Mouse (Mus musculus) forebrain, postnatal 0 days (tissue): Measurements from ENCODE around the gene Card19. TPM values are rescaled to one million over a fixed set of nuclear protein-coding genes. Genes with fewer than 3 reads are reported as not detected.
A peak's percentile ranks its signal among the peaks of the same experiment; 100 is the strongest.

Experiments used
- ATAC-seq: fragments of 200-750 bp; cut with Nextera tagmentation; 2 replicates; pipeline ENCODE4 v1.8.0; 2017; ENCODE audit warnings: mild to moderate bottlenecking, moderate library complexity
- DNase-seq: peaks from one replicate; pipeline ENCODE4 v3.0.0-alpha.2; 2015
- H3K27ac ChIP-seq: fragments of 300-500 bp; sonication (generic); 2 replicates; pipeline ENCODE4 v1.5.1; 2014; ENCODE audit warnings: low read depth, mild to moderate bottlenecking, antibody characterized with exemption, low read length, moderate library complexity, mixed read lengths
- H3K27me3 ChIP-seq: fragments of 300-500 bp; sonication (generic); 2 replicates; pipeline ENCODE4 v1.6.1; 2014; ENCODE audit warnings: mild to moderate bottlenecking, low read length, mixed read lengths; ENCODE audit not compliant: insufficient read depth
- H3K36me3 ChIP-seq: fragments of 300-500 bp; sonication (generic); 2 replicates; pipeline ENCODE4 v1.6.1; 2014; ENCODE audit warnings: mild to moderate bottlenecking, moderate library complexity; ENCODE audit not compliant: insufficient read depth
- H3K4me1 ChIP-seq: fragments of 300-500 bp; sonication (generic); 2 replicates; pipeline ENCODE4 v1.6.1; 2014; ENCODE audit warnings: antibody characterized with exemption; ENCODE audit not compliant: insufficient read depth
- H3K4me2 ChIP-seq: fragments of 300-500 bp; sonication (generic); 2 replicates; pipeline ENCODE4 v1.6.1; 2014; ENCODE audit warnings: low read depth, mild to moderate bottlenecking, moderate library complexity
- H3K4me3 ChIP-seq: fragments of 300-500 bp; sonication (generic); 2 replicates; pipeline ENCODE4 v1.5.1; 2014; ENCODE audit warnings: low read depth, low read length, mixed read lengths
- H3K9ac ChIP-seq: fragments of 300-500 bp; sonication (generic); 2 replicates; pipeline ENCODE4 v1.6.1; 2014; ENCODE audit warnings: mild to moderate bottlenecking
- H3K9me3 ChIP-seq: fragments of 300-500 bp; sonication (generic); 2 replicates; pipeline ENCODE4 v1.6.1; 2016; ENCODE audit warnings: low read length
- CTCF ChIP-seq: sonication (generic); IDR thresholded peaks from 2 replicates; pipeline ENCODE4 v1.5.1; 2016; ENCODE audit warnings: antibody characterized with exemption, control low read depth, low read depth
- WGBS: fragments of 180-500 bp; shearing (Covaris S2); extraction: QIAGEN DNeasy Blood & Tissue Kit; methylation state at CpG from one replicate; pipeline ENCODE4 v1.1.7; 2014; 5-methylcytosine and 5-hydroxymethylcytosine counted together
- polyA plus RNA-seq: library from polyadenylated mRNA; unstranded; fragments of >200 nt; fragmentation: Nextera tagmentation; extraction: Ambion mirVana; gene quantifications from 2 replicates; pipeline ENCODE4 v1.2.1, GENCODE M21; 2015
- total RNA-seq: library from RNA; depleted of rRNA; stranded (reverse); fragments of >200 nt; gene quantifications from 2 replicates; pipeline ENCODE4 v1.2.3, GENCODE M21; 2014

Card19 gene
- total and polyA plus RNA-seq, 2 experiments from 2014 or later: 14.9 to 32.0 TPM

DNA sequence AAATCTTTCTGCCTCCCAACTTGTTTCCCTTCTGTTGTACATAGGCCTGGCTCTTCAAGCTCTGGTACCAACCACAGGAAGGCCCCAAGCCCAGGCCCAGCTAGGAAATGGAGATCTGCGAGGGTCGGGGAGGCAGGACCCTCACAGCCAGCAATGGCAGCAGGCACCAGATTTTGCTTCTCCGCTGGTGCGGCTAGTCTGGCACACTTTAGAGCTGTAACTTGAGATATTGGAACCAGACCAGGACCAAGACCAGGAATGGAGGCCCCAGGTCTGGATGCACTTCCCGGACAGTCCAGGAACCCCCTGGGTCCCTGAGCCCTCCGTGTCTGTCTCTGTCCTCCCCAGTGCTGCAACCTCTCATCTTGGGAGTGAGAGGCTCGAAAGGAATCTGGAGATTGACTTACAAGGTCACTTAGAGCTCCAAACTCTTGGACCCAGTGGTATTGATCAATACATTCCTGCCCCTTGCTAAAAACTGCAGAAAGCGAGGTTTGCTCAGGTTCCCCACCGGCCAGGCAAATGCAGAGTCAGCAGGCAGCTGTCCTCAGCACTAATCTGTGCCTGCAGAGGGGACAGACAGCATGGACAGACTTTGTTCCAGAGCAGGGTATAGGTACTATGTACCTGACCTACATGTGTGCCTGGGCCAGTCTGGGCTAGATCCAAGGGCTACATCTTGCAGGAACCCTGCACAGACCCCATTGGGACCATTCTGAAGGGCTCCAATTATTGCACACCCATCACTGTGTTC, 1.1 kb upstream of the Card19 start:
- Histone ChIP-seq H3K4me3 (no peak overlapping the region), H3K27me3 (no peaks in the 10 kb centered on the region), H3K9ac (no peak overlapping the region), H3K9me3 (no peaks in the 10 kb centered on the region), H3K4me1 (peaks cover 6% of the 10 kb centered on the region; the same call in 1 of the 2 replicates), H3K27ac (no peak overlapping the region), H3K4me2 (no peak overlapping the region), H3K36me3 (no peaks in the 10 kb centered on the region)
- 62% methylated on average over 9 of the region's 9 CpGs for WGBS
- no peak for ATAC-seq
- DNase-seq: no peak
- no peak for TF ChIP-seq CTCF

DNA sequence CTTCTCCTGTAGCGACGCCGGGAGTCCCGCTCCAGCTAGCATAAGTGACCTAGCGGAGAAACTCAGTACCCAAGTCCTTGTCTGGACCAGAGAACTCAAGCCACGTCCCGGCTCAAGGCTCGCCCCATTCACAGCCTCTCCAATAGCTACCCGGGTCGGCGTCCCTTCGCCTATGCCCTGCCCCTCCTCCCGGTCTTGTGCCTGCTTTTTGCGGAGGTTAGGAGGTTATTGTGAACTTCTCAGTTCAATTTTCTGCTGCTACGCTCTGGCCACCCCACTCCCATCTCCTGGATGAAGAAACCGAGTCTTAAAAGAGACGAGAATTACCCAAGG, 349 bp upstream of the Card19 start:
- no peak overlapping the region for H3K9ac ChIP-seq

DNA sequence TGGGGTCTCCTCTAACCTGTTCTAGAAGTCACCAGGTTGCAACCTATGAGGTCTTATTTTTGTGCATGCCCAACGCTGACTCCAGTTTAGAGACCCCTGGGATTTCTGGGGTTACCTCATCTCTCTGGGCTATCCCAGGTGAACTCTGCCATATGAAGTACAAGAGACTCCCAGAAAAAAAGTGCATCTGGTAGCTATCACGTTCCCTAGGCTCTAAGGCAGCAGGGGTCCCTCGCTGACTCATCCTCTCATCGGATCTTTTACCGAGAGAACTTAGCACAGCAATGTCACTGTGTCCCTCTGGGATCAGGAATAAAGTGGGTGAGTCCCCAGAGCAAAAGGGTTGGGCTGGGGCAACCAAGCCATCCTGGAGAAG, 721 bp downstream of the Card19 start:
- Histone ChIP-seq H3K4me1 (peaks cover 6% of the 10 kb centered on the region; the same call in 1 of the 2 replicates), H3K36me3 (no peaks in the 10 kb centered on the region), H3K4me2 (peak overlapping the region; percentile 77), H3K9me3 (no peaks in the 10 kb centered on the region), H3K27me3 (no peaks in the 10 kb centered on the region), H3K4me3 (peak overlapping the region; percentile 80), H3K9ac (peak overlapping the region; percentile 78), H3K27ac (no peak overlapping the region)
- no peak for TF ChIP-seq CTCF
- DNase-seq: no peak
- no peak for ATAC-seq
- WGBS: 13% methylated on average over 5 of the region's 5 CpGs

More for the DNA sequence above, 349 bp upstream of the Card19 start:
- H3K4me1 ChIP-seq: peaks cover 6% of the 10 kb centered on the region; the same call in 1 of the 2 replicates
- ATAC-seq: no peak
- TF ChIP-seq CTCF: no peak
- no peaks in the 10 kb centered on the region for H3K36me3 ChIP-seq
- H3K4me2 ChIP-seq: peak overlapping the region; percentile 77
- peak overlapping the region; percentile 80 for H3K4me3 ChIP-seq
- no peak for DNase-seq
- H3K27ac ChIP-seq: no peak overlapping the region
- WGBS: 5% methylated on average over 17 of the region's 17 CpGs
- no peaks in the 10 kb centered on the region for H3K9me3 ChIP-seq
- H3K27me3 ChIP-seq: no peaks in the 10 kb centered on the region

DNA sequence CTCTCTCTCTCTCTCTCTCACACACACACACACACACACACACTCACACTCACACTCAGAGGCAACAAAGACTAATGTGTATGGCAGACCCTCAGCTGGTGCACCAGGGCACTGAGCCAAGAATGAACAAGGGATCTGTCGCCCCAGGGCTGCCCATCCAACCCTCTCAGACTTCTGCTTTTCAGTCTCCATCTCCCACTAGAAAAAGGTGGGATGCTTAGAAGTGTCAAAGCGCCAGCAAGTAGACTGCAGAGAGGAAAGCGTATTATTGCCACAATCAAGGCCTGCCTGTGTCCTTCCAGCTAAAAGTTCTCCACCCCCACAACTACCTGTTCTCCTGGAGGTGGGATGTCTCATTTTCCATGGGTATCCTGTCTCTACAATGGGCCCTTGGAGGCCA, 1.4 kb downstream of the Card19 start:
- Histone ChIP-seq H3K9ac (no peak overlapping the region), H3K27me3 (no peaks in the 10 kb centered on the region), H3K4me2 (peak overlapping the region; percentile 77), H3K9me3 (no peaks in the 10 kb centered on the region), H3K36me3 (no peaks in the 10 kb centered on the region), H3K4me1 (peaks cover 6% of the 10 kb centered on the region; the same call in 1 of the 2 replicates), H3K4me3 (no peak overlapping the region), H3K27ac (no peak overlapping the region)
- ATAC-seq (no peak), DNase-seq (no peak)
- TF ChIP-seq CTCF: no peak
- 53% methylated on average over 3 of the region's 3 CpGs for WGBS

DNA sequence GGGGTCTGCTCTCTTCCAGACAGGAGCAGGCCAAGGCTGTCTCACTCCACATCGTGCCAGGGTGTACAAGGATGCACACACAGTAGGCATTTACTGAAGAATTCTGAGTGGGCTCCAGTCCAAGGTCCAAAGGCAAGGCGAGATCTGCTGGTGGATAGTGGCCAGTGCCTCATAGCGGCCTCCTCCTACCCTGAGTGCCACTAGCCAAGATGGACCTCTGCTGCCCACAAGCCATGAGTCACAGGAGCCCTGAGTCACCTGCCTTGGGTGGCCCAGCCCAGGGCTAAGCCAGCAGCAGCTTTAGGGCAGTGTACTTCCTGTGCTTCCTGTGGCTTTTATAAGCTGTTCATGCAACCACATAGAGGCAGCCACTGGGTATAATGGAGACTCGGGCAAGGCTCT, 2.3 kb downstream of the Card19 start:
- TF ChIP-seq CTCF: no peak
- no peak overlapping the region for H3K4me3 ChIP-seq
- no peaks in the 10 kb centered on the region for H3K9me3 ChIP-seq
- WGBS: 38% methylated on average over 4 of the region's 4 CpGs
- no peak overlapping the region for H3K4me2 ChIP-seq
- DNase-seq: no peak
- no peak for ATAC-seq
- H3K27me3 ChIP-seq: no peaks in the 10 kb centered on the region
- H3K4me1 ChIP-seq: peaks cover 6% of the 10 kb centered on the region; the same call in 1 of the 2 replicates
- H3K27ac ChIP-seq: no peak overlapping the region
- H3K36me3 ChIP-seq: no peaks in the 10 kb centered on the region
- no peak overlapping the region for H3K9ac ChIP-seq

DNA sequence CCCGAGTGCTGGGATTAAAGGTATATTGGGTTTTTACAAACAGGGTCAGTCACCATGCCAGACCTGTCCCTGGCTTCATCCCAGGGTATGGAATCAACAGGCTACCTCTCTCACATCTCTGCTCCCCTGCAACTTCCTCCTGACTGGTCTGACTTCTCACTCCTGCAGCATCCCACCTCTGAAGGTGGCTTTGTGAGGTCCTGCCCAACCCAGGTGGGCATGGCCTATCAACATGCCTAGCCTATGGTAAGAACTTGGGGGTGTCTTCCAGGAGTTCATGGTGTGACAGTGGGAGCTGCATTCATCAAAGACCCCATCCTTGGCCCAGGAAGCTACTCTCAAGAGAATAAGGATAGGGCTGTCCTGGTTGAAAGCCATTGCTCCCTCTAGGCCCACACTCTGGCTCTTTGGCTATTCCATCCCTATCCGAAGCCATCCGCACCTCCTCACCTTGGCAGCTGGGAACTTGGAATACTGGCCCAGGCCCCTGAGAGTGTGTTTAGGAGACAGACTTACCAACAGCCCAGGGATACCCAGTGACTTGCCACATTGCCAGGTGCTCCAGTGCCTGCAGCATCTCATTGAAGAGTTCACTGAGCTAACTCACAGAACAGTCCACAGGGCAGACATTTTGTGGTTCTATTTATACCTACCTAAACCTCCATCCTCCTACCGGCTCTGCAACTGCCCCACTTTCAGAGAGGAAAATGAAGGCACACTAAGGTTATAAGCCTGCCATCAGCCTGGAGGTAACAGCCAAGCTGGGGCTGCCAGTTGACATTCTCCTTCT, 2.9 kb downstream of the Card19 start:
- no peak for TF ChIP-seq CTCF
- H3K4me3 ChIP-seq: no peak overlapping the region
- H3K9ac ChIP-seq: no peak overlapping the region
- 67% methylated on average over 4 of the region's 4 CpGs for WGBS
- H3K27ac ChIP-seq: no peak overlapping the region
- no peaks in the 10 kb centered on the region for H3K36me3 ChIP-seq
- ATAC-seq (no peak), DNase-seq (no peak)
- no peaks in the 10 kb centered on the region for H3K9me3 ChIP-seq
- no peak overlapping the region for H3K4me2 ChIP-seq
- peaks cover 6% of the 10 kb centered on the region; the same call in 1 of the 2 replicates for H3K4me1 ChIP-seq
- H3K27me3 ChIP-seq: no peaks in the 10 kb centered on the region

DNA sequence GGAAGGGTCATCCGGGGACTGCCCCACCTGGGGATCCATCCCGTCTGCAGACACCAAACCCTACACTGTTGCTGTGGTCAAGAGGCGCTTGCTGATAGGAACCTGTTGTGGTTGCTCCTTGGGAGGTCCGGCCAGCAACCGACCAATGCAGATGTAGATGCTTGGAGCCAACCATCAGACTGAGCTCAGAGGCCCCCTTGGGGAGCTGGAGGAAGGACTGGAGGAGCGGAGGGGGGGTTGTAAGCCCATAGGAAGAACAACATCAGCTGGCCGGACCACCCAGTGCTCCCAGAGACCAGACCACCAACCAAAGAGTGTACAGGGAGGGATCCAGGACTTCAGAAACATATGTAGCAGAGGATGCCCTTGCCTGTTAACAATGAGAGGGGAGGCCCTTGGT, 6.5 kb downstream of the Card19 start:
- Histone ChIP-seq H3K27me3 (no peaks in the 10 kb centered on the region), H3K27ac (no peak overlapping the region), H3K4me3 (no peak overlapping the region), H3K4me1 (no peaks in the 10 kb centered on the region), H3K4me2 (no peak overlapping the region), H3K9me3 (no peaks in the 10 kb centered on the region), H3K9ac (no peak overlapping the region), H3K36me3 (no peaks in the 10 kb centered on the region)
- TF ChIP-seq CTCF: no peak
- no peak for ATAC-seq
- DNase-seq: no peak
- 68% methylated on average over 7 of the region's 7 CpGs for WGBS
